Mouse (Mus musculus) myocyte (in vitro differentiated cells): ENCODE results near the gene Klra3.

Source experiments
- CEBPB ChIP-seq: IDR thresholded peaks from 2 replicates; pipeline ENCODE4 v1.6.1; 2011; ENCODE audit warnings: mild to moderate bottlenecking, moderate library complexity; ENCODE audit not compliant: poor library complexity, insufficient read depth, severe bottlenecking
- E2F4 ChIP-seq: IDR thresholded peaks from one replicate; pipeline ENCODE4 v1.6.1; 2011; ENCODE audit warnings: mild to moderate bottlenecking, control low read depth, moderate library complexity; ENCODE audit not compliant: insufficient read depth
- MAX ChIP-seq: IDR thresholded peaks from one replicate; pipeline ENCODE4 v1.6.1; 2011; ENCODE audit warnings: low read depth, mild to moderate bottlenecking, control low read depth
- MYOG ChIP-seq, 3 experiments: IDR thresholded peaks; one replicate each; pipeline ENCODE4 v1.6.1; 2011; ENCODE audit warnings: control low read depth in 2 of 3, low read depth in 2 of 3, mild to moderate bottlenecking in 2 of 3; ENCODE audit not compliant: insufficient read length in 2 of 3, control insufficient read depth in 1 of 3, insufficient read depth in 1 of 3
- POLR2A ChIP-seq: IDR thresholded peaks from one replicate; pipeline ENCODE4 v1.6.1; 2011; ENCODE audit warnings: low read depth, mild to moderate bottlenecking, control low read depth, moderate library complexity; ENCODE audit not compliant: insufficient read length
- POLR2AphosphoS2 ChIP-seq: IDR thresholded peaks from one replicate; pipeline ENCODE4 v1.6.1; 2011; ENCODE audit warnings: low read depth, control low read depth; ENCODE audit not compliant: insufficient read length
- REST ChIP-seq: IDR thresholded peaks from one replicate; pipeline ENCODE4 v1.6.1; 2011; ENCODE audit warnings: mild to moderate bottlenecking, control low read depth, moderate library complexity; ENCODE audit not compliant: insufficient read depth, insufficient read length
- SRF ChIP-seq: IDR thresholded peaks from one replicate; pipeline ENCODE4 v1.6.1; 2011; ENCODE audit warnings: low read depth; ENCODE audit not compliant: control insufficient read depth, insufficient read length
- TCF12 ChIP-seq: IDR thresholded peaks from one replicate; pipeline ENCODE4 v1.6.1; 2011; ENCODE audit warnings: mild to moderate bottlenecking, control low read depth; ENCODE audit not compliant: poor library complexity, insufficient read depth, severe bottlenecking
- USF1 ChIP-seq: IDR thresholded peaks from one replicate; pipeline ENCODE4 v1.6.1; 2011; ENCODE audit warnings: low read depth, mild to moderate bottlenecking, control low read depth, moderate library complexity

- TF ChIP-seq SRF (no peak), POLR2A (no peak), USF1 (no peak), MAX (no peak), TCF12 (no peak), CEBPB (no peak), POLR2AphosphoS2 (no peak), REST (no peak), MYOG (IDR thresholded peaks at IDR 0.05; ENCODE audit: control insufficient read depth in 1 of 3, insufficient read depth in 1 of 3, insufficient read length in 2 of 3, low read depth in 2 of 3) (no peak), E2F4 (no peak)
Observed at GRCm38 (mm10) chr6:130386750-130387149, 49.4 kb upstream of the Klra3 start, which contains the start of gene Klra1.
